Mouse (Mus musculus): ENCODE results near the gene Hagh.

Hagh gene

GRCm38 (mm10) chr17:24900014-24900413, 60.1 kb downstream of the Hagh start:
- TF ChIP-seq GATA4 (IDR thresholded peaks at IDR 0.05; ENCODE audit: insufficient replicate concordance, low read length) = no peak

- TF ChIP-seq GATA4 (IDR thresholded peaks at IDR 0.05; ENCODE audit: insufficient replicate concordance, low read length) = no peak
Observed at GRCm38 (mm10) chr17:24902124-24902523, 62.2 kb downstream of the Hagh start.

GRCm38 (mm10) chr17:24902671-24903474, 62.9 kb downstream of the Hagh start:
- no peak for TF ChIP-seq GATA4 (IDR thresholded peaks at IDR 0.05; ENCODE audit: insufficient replicate concordance, low read length)

- TF ChIP-seq GATA4 (IDR thresholded peaks at IDR 0.05; ENCODE audit: insufficient replicate concordance, low read length) = no peak
Observed at GRCm38 (mm10) chr17:24903767-24904166, 63.8 kb downstream of the Hagh start.

GRCm38 (mm10) chr17:24907591-24907990, 67.6 kb downstream of the Hagh start:
- no peak for TF ChIP-seq GATA4 (IDR thresholded peaks at IDR 0.05; ENCODE audit: insufficient replicate concordance, low read length)

GRCm38 (mm10) chr17:24913984-24914383, 74.0 kb downstream of the Hagh start:
- TF ChIP-seq GATA4 (IDR thresholded peaks at IDR 0.05; ENCODE audit: insufficient replicate concordance, low read length) = no peak

Data from liver, adult (tissue).